ENCODE assay signal across 12 mouse cellular contexts in the genomic region with DNA sequence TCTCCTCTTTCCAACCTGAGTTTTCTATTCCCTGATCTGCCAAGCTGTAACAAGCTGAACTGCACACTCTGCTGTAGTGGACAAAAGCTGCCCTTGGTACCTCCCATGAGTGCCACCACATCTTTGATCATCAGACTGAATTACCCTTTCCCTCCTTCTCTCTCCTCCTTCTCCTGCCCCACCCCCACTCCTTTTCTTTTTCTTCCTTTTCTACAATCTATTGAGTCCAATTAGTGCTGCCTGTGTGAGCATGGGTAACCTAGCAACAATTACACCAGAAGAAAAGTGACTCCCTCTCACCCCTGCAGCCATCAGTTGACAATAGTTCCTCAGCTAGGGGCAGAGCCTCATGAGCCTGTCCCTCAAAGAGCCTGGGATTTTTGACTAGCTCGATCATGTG. TPM values are rescaled to one million over a fixed set of nuclear protein-coding genes. Genes with fewer than 3 reads are reported as not detected.
DNase-seq lines count a peak whose midpoint lies in the region; ATAC-seq and TF ChIP-seq lines count a peak whose summit lies in the region.
"Had no signal": no experiment of that assay in that cellular context is flagged by ENCODE, and none has a peak within 500 bp of the region (broad histone marks: within the 10 kb centered on the region; RNA-seq: fewer than 3 reads in every experiment).

No protein-coding gene starts in this region.

- H3K4me1 ChIP-seq in forebrain, embryonic 10.5 days, result peaks cover 62% of the 10 kb centered on the region
- H3K4me1 ChIP-seq in forebrain, embryonic 16.5 days (replicated peaks; ENCODE audit: control insufficient read depth, insufficient read depth, low read length), result peaks cover 14% of the 10 kb centered on the region
- H3K4me1 ChIP-seq in MEL (ENCODE audit: control insufficient read depth in 1 of 2, insufficient read depth in 2 of 2, low read length in 2 of 2), result peaks cover 18 to 33% of the 10 kb centered on the region in 2 experiments
- H3K4me1 ChIP-seq in embryonic facial prominence, embryonic 11.5 days (ENCODE audit: control insufficient read depth, insufficient read depth, low read length), result no peaks in the 10 kb centered on the region
- peaks cover 5% of the 10 kb centered on the region; the same call in 1 of the 2 replicates for H3K4me1 ChIP-seq in hindbrain, postnatal 0 days (ENCODE audit: insufficient read depth, low read length)

- no peaks in the 10 kb centered on the region for H3K9me3 ChIP-seq in forebrain, embryonic 10.5 days
- no peaks in the 10 kb centered on the region for H3K9me3 ChIP-seq in forebrain, embryonic 16.5 days (ENCODE audit: control insufficient read depth, low read length)
- H3K9me3 ChIP-seq in MEL (replicated peaks; ENCODE audit: insufficient read depth, low read length), result no peaks in the 10 kb centered on the region
- H3K9me3 ChIP-seq in embryonic facial prominence, embryonic 11.5 days (replicated peaks; ENCODE audit: control insufficient read depth, low read length), result no peaks in the 10 kb centered on the region
- no peaks in the 10 kb centered on the region for H3K9me3 ChIP-seq in hindbrain, postnatal 0 days (ENCODE audit: low read length)

- no peak for TF ChIP-seq CTCF in MEL (IDR thresholded peaks at IDR 0.05 in 2 of 3, conservative IDR thresholded peaks at IDR 0.05 in 1 of 3; ENCODE audit: control insufficient read depth in 1 of 3, insufficient read depth in 1 of 3, low read depth in 2 of 3, low read length in 3 of 3, poor library complexity in 1 of 3, severe bottlenecking in 1 of 3)
- no peak for TF ChIP-seq CTCF in hindbrain, postnatal 0 days (IDR thresholded peaks at IDR 0.05; ENCODE audit: low read depth)

- peak; percentile 75 for DNase-seq in forebrain, embryonic 10.5 days (ENCODE audit: extremely low spot score, low spot score)
- DNase-seq in MEL (ENCODE audit: low read depth, low spot score), result peak; percentile 39
- DNase-seq in embryonic facial prominence, embryonic 11.5 days (ENCODE audit: low spot score), result peak; percentile 48
- peak; percentile 4 for DNase-seq in hindbrain, postnatal 0 days (ENCODE audit: low spot score)
- DNase-seq in ovary, postnatal 14 days (ENCODE audit: low spot score), result no peak
- no peak for DNase-seq in adrenal gland, adult 8-10 months
- DNase-seq in heart, postnatal 25 days (ENCODE audit: low spot score), result no peak
- DNase-seq: cerebellum, adult 9-11 months; heart, postnatal 36 days; lung, adult 2 months had no signal

- no peak for TF ChIP-seq RAD21 in MEL (IDR thresholded peaks at IDR 0.05; ENCODE audit: low read depth, low read length)

- H3K27me3 ChIP-seq in forebrain, embryonic 10.5 days (ENCODE audit: poor library complexity, severe bottlenecking), result no peaks in the 10 kb centered on the region
- no peaks in the 10 kb centered on the region for H3K27me3 ChIP-seq in forebrain, embryonic 16.5 days (replicated peaks; ENCODE audit: control insufficient read depth, insufficient read depth, low read length)
- no peaks in the 10 kb centered on the region for H3K27me3 ChIP-seq in MEL (ENCODE audit: control insufficient read depth in 1 of 2, insufficient read depth in 2 of 2, low read length in 2 of 2)
- H3K27me3 ChIP-seq in embryonic facial prominence, embryonic 11.5 days (ENCODE audit: control insufficient read depth, insufficient read depth, low read length), result no peaks in the 10 kb centered on the region
- no peaks in the 10 kb centered on the region for H3K27me3 ChIP-seq in hindbrain, postnatal 0 days (ENCODE audit: insufficient read depth, low read length)

- peak overlapping the region; percentile 89 for H3K27ac ChIP-seq in forebrain, embryonic 10.5 days
- H3K27ac ChIP-seq in forebrain, embryonic 16.5 days (ENCODE audit: low read length), result no peak overlapping the region
- H3K27ac ChIP-seq in MEL (ENCODE audit: control insufficient read depth, low read depth, low read length), result no peak overlapping the region
- H3K27ac ChIP-seq in embryonic facial prominence, embryonic 11.5 days (replicated peaks; ENCODE audit: low read depth, low read length), result no peak overlapping the region
- no peak overlapping the region for H3K27ac ChIP-seq in hindbrain, postnatal 0 days

- no peak for TF ChIP-seq POLR2A in MEL (IDR thresholded peaks at IDR 0.05; ENCODE audit: control insufficient read depth in 1 of 2, insufficient read depth in 1 of 2, low read depth in 1 of 2, low read length in 2 of 2, poor library complexity in 1 of 2)

- H3K4me3 ChIP-seq in forebrain, embryonic 10.5 days, result peak overlapping the region; percentile 0; the same call in 1 of the 2 replicates
- no peak overlapping the region for H3K4me3 ChIP-seq in forebrain, embryonic 16.5 days (replicated peaks; ENCODE audit: low read length)
- H3K4me3 ChIP-seq in MEL (ENCODE audit: control insufficient read depth in 1 of 2, insufficient read depth in 1 of 2, low read depth in 2 of 2, low read length in 2 of 2), result no peak overlapping the region
- no peak overlapping the region for H3K4me3 ChIP-seq in embryonic facial prominence, embryonic 11.5 days (ENCODE audit: low read depth, low read length)
- no peak overlapping the region for H3K4me3 ChIP-seq in hindbrain, postnatal 0 days (ENCODE audit: low read length)

- no peaks in the 10 kb centered on the region for H3K36me3 ChIP-seq in forebrain, embryonic 10.5 days (replicated peaks)
- no peaks in the 10 kb centered on the region for H3K36me3 ChIP-seq in forebrain, embryonic 16.5 days (ENCODE audit: control insufficient read depth, insufficient read depth)
- peaks cover 0 to 35% of the 10 kb centered on the region in 2 experiments; a peak in 2 of 4 replicates for H3K36me3 ChIP-seq in MEL (ENCODE audit: control insufficient read depth in 1 of 2, insufficient read depth in 2 of 2, low read length in 2 of 2)
- no peaks in the 10 kb centered on the region for H3K36me3 ChIP-seq in embryonic facial prominence, embryonic 11.5 days (replicated peaks; ENCODE audit: control insufficient read depth, insufficient read depth, low read depth, low read length)
- H3K36me3 ChIP-seq in hindbrain, postnatal 0 days (ENCODE audit: insufficient read depth, low read length), result no peaks in the 10 kb centered on the region

- 16% methylated on average over 1 of the region's 1 CpGs for WGBS in forebrain, embryonic 10.5 days
- whole genome bisulfite sequencing in forebrain, embryonic 16.5 days, result 7% methylated on average over 1 of the region's 1 CpGs
- 40% methylated on average over 1 of the region's 1 CpGs for WGBS in embryonic facial prominence, embryonic 11.5 days
- 3% methylated on average over 1 of the region's 1 CpGs for WGBS in hindbrain, postnatal 0 days

- no peak overlapping the region for H3K4me2 ChIP-seq in forebrain, embryonic 16.5 days (ENCODE audit: low read length)
- H3K4me2 ChIP-seq in embryonic facial prominence, embryonic 11.5 days (ENCODE audit: low read depth, low read length), result no peak overlapping the region
- H3K4me2 ChIP-seq in hindbrain, postnatal 0 days (ENCODE audit: low read depth, low read length), result no peak overlapping the region

- no peak for ATAC-seq in forebrain, embryonic 16.5 days
- ATAC-seq in embryonic facial prominence, embryonic 11.5 days (replicated peaks; ENCODE audit: insufficient number of reproducible peaks, low FRiP score, low TSS enrichment, low read depth), result peak; percentile 73
- ATAC-seq in hindbrain, postnatal 0 days, result no peak
- ATAC-seq: intestine, postnatal 0 days had no signal

- intact Hi-C loops in heart, postnatal 25 days (cut with DNase I), result no loop called here

- no peak overlapping the region for H3K9ac ChIP-seq in forebrain, embryonic 16.5 days (replicated peaks; ENCODE audit: low read depth, low read length)
- no peak overlapping the region for H3K9ac ChIP-seq in MEL (ENCODE audit: control insufficient read depth, low read depth, low read length, poor library complexity, severe bottlenecking)
- H3K9ac ChIP-seq in embryonic facial prominence, embryonic 11.5 days (replicated peaks; ENCODE audit: low read length), result no peak overlapping the region
- no peak overlapping the region for H3K9ac ChIP-seq in hindbrain, postnatal 0 days (replicated peaks; ENCODE audit: low read length)

- H3K79me2 ChIP-seq in MEL (ENCODE audit: control insufficient read depth, insufficient read depth, low read length, poor library complexity), result peaks cover 5% of the 10 kb centered on the region

- no peak for TF ChIP-seq EP300 in MEL (IDR thresholded peaks at IDR 0.05; ENCODE audit: low read depth in 1 of 2, low read length in 2 of 2)

TF ChIP-seq in MEL, 35 proteins besides CTCF, POLR2A, EP300 and RAD21:
- TF ChIP-seq MXI1 (IDR thresholded peaks at IDR 0.05; ENCODE audit: low read depth, low read length), result no peak
- no peak for TF ChIP-seq MYC (IDR thresholded peaks at IDR 0.05; ENCODE audit: low read depth, low read length)
- TF ChIP-seq TCF12 (IDR thresholded peaks at IDR 0.05; ENCODE audit: low read depth, low read length), result no peak
- TF ChIP-seq E2F4 (IDR thresholded peaks at IDR 0.05; ENCODE audit: borderline replicate concordance, low read depth, low read length), result no peak
TF ChIP-seq in MEL: peak in this region for 0.

RNA-seq across cellular contexts. Expression of a gene that starts 4.2 kb away (rescaled TPM):
- 67.1 and 69.8 TPM in 2 replicates for polyA plus RNA-seq in forebrain, embryonic 10.5 days (2016; fragmentation: Nextera tagmentation; extraction: Ambion mirVana)
- polyA plus RNA-seq in forebrain, embryonic 16.5 days (2015; fragmentation: Nextera tagmentation; extraction: Ambion mirVana), result 72.3 and 85.2 TPM in 2 replicates
- 12.5 and 13.1 TPM in 2 replicates for total RNA-seq in MEL (2012; rRNA removed)
- polyA plus RNA-seq in MEL (2012; ENCODE audit: insufficient read depth in 1 of 2, insufficient read length in 2 of 2, low read depth in 1 of 2, low replicate concordance in 2 of 2, missing spikeins in 1 of 2), result 10 to 100 TPM in 1 of 2 experiments, not detected in 1; 19.9 TPM
- 50.4 and 62.8 TPM in 2 replicates for polyA plus RNA-seq in embryonic facial prominence, embryonic 11.5 days (2014; fragmentation: Nextera tagmentation; extraction: Ambion mirVana)
- 29.0 and 36.4 TPM in 2 replicates for total RNA-seq in hindbrain, postnatal 0 days (2014; rRNA removed)
- polyA plus RNA-seq in hindbrain, postnatal 0 days (2015; fragmentation: Nextera tagmentation; extraction: Ambion mirVana), result 88.5 and 89.7 TPM in 2 replicates
- total RNA-seq in adrenal gland, adult 8-10 months (2022), result 100 to 1,000 TPM in 2 of 4 experiments, 10 to 100 TPM in 2; 71.3 to 138 (median 106) TPM
- total RNA-seq in heart, postnatal 25 days (2021), result 10 to 100 TPM; 35.1 to 38.7 TPM

RNA-seq across cellular contexts. Expression of a gene that starts 54.0 kb away (rescaled TPM):
- polyA plus RNA-seq in forebrain, embryonic 10.5 days (2016; fragmentation: Nextera tagmentation; extraction: Ambion mirVana), result 60.7 and 76.1 TPM in 2 replicates
- 77.5 and 80.8 TPM in 2 replicates for polyA plus RNA-seq in forebrain, embryonic 16.5 days (2015; fragmentation: Nextera tagmentation; extraction: Ambion mirVana)
- 68.3 and 82.3 TPM in 2 replicates for total RNA-seq in MEL (2012; rRNA removed)
- polyA plus RNA-seq in MEL (2012; ENCODE audit: insufficient read depth in 1 of 2, insufficient read length in 2 of 2, low read depth in 1 of 2, low replicate concordance in 2 of 2, missing spikeins in 1 of 2), result 100 to 1,000 TPM in 1 of 2 experiments, not detected in 1; 134 TPM
- 68.8 and 70.1 TPM in 2 replicates for polyA plus RNA-seq in embryonic facial prominence, embryonic 11.5 days (2014; fragmentation: Nextera tagmentation; extraction: Ambion mirVana)
- total RNA-seq in hindbrain, postnatal 0 days (2014; rRNA removed), result 133 and 141 TPM in 2 replicates
- polyA plus RNA-seq in hindbrain, postnatal 0 days (2015; fragmentation: Nextera tagmentation; extraction: Ambion mirVana), result 59.9 and 60.1 TPM in 2 replicates
- 100 to 1,000 TPM; 134 to 181 (median 168) TPM for total RNA-seq in adrenal gland, adult 8-10 months (2022)
- 10 to 100 TPM; 52.6 to 54.5 TPM for total RNA-seq in heart, postnatal 25 days (2021)

Comparison
In these comparisons a context has a peak if more than half of its experiments do, and no peak if none do; other contexts are left out.
1. DNase-seq: peak in forebrain, embryonic 10.5 days (single experiment), MEL (single experiment), embryonic facial prominence, embryonic 11.5 days (single experiment) and hindbrain, postnatal 0 days (single experiment); none in ovary, postnatal 14 days (single experiment), adrenal gland, adult 8-10 months (single experiment) and heart, postnatal 25 days (single experiment).